Mouse (Mus musculus) layer of hippocampus, postnatal 36 days (tissue): ENCODE results near the gene Mybph. TPM values are rescaled to one million over a fixed set of nuclear protein-coding genes. Genes with fewer than 3 reads are reported as not detected.

Experiments used
- DNase-seq, 2 experiments: peaks; one replicate each; pipeline ENCODE4 v3.0.0; 2022
- total RNA-seq, 2 experiments: library from RNA; stranded (reverse); gene quantifications; 2 replicates each; pipeline ENCODE4 v1.2.3; 2021

Gene Mybph
- total RNA-seq, 2 experiments from 2014 or later, result 0.28 to 0.30 TPM

DNA sequence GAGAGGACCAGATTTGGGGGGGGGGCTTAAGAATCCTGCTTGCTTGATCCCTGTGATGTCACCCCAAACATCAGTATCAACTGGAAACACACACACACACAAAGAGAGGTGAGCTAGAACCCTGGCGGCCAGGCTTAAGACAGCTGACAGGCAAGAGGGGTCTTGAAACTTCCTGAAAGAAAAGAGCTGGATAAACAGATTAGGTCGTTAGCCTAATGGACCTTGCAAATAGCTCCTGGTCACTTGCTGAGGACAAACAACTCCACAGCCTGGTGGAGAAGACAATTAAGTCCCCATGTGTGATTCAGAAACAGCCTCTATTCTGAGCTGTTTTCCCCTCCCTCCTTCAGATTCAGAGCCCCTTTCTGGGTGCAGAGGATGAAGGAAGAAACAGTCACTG, 18.4 kb downstream of the Mybph start:
- DNase-seq, result no peak

DNA sequence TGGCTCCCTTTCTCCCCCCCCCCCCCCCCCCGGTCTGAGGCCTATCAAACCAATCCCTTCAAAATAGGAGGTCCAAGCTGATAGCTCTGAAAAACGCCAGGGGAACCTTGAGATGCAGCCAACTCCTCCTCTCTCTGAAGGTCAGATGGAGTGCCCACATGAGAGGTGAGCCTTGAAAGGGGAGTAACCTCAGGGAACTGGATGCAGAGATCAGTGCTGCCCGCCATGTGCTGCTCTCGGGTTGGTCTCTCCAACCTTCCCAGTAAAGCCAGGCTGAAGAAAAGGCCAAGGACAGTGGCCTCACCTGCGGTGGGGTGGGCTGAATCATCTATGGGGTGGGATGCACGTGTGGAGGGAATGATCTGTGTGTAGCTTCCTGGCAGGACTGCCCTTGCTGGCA, 19.1 kb downstream of the Mybph start:
- no peak for DNase-seq

DNA sequence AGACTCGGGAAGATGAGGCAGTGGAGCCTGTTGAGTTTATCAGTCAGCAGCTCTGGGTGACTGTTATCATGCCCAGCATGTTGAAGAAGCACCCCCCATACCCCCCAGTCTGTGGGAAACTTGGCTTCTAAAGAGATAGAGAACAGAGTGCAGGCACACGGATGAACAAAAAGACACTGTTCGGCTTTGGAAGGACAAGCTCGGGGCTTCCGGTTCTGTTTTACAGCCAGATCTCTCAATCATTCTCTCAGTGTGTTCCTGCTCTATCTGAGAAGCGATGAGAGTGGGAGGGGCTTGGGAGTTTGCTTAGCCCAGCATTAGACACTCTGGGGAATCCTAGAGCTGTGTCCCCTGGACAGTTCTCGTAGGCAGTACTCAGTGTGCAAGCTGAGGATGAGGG, 20.2 kb downstream of the Mybph start:
- no peak for DNase-seq

DNA sequence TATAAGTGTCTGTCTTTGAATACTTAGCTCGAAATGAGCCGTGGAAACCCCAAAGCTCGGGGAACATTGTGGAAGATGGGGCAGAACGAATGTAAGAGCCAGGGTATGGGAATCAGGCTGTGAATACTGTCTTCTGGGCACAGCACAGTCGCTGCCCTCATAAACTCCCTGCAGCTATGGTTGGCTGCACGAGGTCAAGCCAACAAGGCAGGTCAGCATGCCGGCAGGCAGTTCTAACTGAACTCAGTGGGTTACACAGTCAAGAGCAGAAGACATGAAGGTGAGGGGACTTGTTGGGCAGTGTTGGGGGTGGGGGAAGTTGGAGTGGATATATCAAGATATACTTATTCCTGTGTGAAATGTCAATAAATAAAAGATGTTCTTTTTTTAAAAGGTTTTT, 21.8 kb downstream of the Mybph start:
- DNase-seq, result no peak

DNA sequence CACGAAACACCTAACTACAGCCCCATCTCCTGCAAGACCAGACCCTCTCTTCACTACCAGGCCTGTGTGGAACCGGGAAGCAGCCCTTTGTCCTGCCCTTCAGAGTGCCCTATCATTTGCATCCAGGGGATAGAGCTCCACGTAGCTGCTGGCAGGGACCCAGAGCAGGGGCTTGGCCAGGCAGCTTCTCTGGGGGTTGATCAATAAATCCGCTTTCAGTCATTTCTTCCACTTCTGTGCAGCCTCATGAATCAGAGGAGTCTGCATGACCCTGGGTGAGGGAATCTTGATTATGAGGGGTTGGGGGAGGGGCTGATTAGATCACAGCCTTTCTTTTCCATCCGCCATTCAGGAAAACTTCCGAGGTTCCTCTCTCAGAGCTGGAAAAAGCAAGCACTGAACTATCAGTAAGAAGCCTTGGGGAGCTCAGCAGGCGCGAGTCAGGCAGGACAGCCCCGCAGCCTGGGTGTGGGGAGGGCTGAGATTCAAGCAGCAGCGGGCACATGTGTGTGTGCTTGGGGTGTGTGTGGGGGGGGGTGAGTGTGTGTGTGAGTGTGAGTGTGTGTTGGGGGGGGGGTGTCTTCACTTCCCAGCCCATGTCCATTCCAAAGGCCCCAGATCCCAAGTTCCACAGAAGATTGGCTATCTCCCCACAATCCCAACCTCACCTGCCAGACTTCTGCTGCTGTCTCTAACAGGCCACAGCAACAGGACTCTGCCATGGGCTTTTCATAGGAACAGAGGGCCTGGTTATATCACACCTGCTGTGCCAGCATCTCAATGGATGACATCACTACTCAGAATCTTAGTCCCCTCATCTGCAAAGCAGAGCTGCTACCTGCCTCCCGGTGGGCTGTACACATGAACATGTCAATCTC, 22.7 kb downstream of the Mybph start:
- DNase-seq, result no peak

DNA sequence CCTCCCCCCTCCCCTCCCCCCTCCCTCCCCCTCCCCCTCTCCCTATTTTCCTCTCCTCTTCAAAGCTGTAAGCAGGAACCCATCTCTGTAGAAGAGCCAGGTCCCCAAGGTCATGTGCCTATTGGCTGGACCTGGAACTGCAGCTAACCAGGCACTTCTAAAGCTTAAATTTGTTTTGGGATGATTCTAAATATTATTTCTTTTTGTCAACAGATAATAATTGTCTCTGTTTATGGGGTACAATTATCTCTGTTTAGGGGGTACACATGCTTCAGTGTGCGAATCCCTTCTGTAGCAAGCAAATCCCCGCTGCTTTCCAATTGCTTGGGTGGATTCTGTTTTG, 23.4 kb downstream of the Mybph start:
- no peak for DNase-seq

DNA sequence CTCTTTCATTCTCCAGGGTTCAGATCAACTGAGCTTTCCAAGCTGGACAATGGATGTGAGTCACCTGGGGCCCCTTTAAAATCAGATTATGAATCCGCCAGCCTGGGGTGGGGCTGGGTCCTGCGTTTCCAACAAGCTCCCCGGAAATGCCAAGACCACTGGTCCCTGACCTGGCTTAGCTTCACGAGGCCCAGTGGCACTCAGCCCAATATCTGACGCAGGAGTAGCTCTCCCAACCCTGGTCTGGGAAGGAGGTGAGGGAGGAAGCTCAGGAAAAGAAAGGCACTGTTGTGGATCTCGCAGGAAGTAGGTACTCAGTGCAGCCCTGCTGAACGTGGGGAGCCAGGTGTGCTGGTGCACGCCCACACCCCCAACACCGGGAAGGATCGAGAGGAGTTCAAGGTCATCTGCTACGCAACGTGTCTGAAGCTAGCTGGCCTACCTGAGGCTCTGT, 23.8 kb downstream of the Mybph start:
- DNase-seq, result no peak

DNA sequence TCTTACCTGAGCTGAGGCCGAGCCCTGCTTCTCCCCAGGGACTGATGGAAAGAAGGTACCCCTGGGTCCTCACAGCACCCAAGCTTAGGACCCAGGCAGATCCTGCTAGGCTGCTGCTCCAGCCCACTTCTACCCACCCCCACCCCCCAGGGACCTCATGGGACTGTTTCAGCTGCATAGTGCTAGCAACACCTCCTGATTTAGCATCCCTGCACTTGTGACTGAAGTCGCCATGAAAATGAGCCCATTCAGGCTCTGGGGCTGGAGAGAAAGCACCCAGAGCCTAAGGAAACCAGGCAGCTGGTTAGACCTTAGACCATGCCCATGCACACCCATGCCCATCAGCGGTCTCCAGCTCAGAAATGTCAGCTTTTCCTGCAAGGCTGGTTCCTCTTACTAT, 24.7 kb downstream of the Mybph start:
- no peak for DNase-seq

DNA sequence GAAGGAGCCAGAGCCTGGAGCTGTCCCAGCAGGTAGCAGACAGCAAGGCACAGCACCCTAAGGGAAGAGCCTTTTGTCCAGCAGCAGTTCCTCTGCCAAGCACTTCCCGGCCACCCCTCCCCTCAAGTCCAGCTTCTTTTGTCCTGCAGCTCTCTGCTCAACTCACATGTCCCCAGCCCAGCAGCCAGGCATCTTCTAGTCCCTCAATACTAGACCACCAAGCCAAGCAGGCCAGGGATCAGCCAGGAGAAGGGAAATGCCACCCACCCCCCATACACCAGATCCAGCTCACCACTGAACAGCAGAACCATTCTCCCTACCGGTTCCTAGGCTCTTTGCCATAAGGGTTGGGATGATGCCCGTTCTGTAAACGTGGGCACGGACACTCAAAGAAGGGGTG, 26.4 kb downstream of the Mybph start:
- DNase-seq, result no peak

DNA sequence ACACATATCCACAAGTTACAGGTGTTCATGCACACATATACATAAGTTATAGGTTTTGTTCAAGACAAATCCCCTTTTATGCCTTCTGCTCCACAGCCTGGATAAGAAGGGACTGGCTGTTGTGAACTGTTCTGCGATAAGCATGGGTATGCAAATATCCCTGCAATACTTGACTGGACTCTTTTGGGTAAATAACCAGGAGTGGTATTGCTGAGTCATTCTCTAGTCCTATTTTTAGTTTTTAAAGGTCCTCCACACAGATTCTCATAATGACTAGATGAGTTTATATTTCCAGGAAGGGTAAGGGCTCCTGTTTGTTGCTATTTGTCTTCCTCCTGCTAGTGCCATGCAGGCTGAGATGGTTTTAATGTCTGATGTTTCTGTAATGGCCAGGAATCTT, 27.9 kb downstream of the Mybph start:
- no peak for DNase-seq

DNA sequence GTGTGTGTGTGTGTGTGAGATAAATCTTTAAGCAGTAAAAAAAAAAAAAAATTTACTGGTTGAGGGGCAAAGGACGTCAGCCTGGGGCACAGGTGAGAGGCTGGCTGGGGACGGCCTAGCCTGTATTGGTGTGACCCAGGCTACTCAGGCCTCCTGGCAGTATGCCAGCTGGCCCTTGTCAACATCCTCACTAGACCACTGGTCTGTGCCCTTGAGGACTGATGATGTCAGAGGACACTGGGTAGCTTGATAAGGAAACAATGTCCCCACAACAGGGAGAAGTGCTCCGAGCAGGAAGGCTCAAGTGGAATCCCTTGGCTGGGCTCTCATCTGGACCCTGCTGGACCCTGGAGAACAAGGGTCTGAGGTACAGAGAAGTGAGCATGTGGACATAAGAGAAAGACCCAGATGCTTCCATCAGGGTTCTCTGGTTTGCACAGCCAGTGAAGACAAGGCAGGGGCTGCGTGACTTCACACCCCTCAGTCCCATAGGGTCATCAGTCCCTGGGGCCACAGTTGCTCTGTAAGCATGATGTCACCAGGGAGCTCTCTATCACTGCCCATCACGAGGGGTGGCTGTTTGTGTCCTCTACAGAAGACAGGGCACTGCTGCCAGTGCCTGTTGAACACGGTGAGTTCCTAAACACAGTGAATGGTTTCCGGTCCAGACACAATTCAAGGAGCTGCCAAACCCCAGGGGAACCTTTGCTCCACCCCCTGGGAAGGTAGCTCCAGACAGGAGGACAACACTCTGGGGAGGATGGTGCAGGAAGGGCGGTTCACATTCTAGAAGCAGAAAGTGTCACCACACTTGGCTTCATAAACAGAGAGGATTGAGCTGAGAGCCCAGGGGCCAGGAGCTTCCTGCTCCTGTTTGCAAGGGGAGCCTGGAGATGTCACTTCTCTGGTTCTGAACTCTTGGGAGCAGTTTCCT, 29.1 kb downstream of the Mybph start:
- DNase-seq, result no peak

DNA sequence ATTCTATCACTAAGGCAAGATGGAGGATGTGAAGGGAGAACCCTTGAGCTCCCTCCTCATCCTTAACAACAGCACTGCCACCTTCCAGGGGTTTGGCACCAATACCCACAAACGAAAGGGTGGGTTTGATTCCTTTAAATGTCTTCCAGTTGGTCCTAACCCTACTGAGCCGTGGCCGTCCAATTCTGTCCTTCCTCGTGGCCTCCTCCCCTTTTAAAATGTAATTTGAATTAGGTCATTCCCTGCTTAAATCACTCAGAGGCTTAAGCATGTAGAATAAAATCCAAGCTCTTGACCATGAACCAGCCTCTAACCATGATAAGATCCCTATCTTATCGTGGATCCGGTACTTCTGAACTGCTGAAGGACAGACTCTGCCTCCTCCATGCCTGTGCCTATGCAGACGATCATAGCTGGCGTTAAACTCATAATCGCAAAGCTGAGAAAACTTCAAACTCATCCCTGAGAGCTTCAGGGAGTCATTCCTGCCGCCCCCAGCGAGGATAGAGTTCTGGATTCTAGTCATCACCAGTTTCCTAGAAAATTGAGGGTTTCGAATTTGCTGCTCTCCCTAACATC, 31.5 kb downstream of the Mybph start:
- no peak for DNase-seq

DNA sequence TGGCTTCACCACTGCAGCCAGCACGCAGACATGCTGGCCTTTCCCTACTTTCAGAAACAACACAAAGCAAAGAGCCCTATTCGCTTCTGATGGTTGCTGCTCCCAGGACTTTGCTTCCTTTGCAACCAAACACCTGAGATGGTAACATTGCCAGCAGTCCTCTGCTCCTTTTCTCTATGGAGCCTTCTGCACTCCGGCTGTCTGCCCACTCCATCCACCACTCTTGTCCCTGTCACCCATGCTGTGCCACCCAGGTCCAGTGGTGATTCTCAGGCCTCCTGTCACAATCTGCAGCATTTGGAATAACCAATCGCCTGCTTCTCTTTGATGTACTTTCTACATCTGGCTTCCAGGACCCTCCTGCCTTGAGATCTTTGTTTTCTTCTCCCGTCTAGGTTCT, 32.1 kb downstream of the Mybph start:
- DNase-seq, result no peak

DNA sequence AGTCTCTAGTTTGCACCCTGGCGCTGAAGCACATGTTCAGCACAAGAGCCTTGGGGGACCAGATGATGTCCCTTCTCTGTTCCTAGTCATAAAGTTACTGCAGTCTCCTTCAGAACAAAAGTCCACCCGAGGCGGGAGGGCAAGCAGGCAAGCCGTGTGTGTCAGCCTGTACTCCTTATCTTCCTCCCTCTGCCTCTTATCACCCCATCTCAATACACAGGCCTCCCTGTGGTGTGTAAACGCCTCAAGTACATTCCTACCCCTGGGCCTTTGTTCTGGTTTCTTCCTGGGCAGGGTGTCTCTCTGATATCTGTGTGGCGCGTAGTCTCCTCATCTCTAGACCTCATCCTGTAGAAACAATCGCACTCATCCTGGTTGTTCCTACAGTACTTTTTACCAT, 33.5 kb downstream of the Mybph start:
- no peak for DNase-seq

DNA sequence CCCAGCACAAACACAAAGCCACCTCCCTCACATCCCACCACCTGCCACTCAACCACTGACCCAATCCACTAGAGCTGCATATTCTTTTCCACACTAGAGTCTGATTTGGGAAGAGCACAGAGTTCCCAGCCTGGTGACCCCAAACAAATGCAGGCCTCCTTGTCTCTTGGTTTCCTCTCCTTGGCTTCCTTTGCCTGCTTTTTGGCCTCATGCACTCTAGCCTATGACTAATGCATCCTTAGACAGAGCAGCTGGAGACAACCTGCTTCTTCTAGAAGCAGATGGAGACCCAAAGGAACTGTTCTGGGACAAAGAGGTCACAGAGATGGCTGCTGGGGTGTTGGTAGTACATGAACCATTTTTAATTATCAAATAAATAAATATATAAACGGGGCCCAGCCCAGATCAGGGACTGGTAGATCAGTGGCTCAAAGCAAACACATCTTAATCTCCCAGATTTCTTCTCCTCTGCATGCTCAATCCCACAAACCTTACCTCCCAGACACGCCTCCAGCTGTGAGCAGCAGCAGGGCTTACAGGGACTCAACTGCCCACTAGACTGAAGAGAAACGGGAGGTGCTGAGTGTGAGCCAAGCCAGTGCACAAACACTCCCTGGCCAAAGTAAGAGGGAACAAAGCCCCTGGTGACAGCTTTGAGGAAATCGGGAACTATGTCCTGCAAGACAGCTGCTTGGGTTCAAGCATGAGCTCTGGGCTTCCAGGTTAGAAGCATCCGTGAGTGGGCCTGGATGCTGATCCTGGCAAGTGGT, 36.7 kb downstream of the Mybph start:
- DNase-seq, result no peak

DNA sequence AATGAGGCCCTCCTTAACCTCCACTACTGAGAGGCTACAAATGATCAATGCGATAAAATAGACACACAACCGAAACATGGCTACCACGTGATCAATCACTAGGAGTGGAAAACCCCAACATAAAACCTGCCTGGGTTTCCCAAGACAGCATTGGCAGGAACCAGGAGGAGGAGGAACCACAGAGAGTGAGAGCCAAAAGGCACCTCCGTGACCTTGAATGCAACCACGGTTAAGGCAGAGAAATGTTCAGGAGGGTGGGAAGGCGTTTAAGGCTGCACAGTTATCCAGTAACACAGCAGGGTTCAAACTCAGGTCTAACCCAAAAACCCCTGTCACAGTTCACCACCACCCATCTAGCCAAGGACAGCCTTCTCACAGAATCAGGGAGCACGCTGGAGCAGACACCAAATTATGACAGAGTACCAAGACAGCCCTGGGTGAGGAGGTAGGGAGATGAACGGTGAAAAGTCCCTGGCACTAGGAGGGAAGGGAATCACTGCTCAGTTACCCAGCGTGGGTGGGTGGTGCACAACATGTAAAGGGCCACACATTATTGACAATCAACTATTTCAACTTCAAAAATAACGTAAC, 37.5 kb downstream of the Mybph start:
- DNase-seq, result no peak

DNA sequence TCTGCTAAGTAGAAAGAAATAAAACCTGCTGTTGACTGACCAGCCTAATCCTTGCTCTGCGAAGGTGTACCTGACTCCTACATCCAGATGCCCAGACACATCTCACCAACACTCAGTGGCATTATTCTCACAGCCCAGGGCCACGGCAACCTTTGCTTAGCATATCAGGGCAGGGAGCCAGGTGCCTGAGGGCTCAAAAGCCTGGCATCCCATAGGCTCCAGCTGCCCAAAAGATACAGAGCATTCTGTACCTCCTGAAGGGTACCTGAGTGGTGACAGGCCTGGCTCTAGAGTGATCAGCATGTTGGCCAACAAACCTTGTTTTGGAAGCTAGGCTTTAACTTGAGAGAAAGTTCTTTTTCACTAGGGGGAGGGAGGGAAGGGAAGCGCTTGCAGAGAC, 38.0 kb downstream of the Mybph start:
- DNase-seq, result no peak

DNA sequence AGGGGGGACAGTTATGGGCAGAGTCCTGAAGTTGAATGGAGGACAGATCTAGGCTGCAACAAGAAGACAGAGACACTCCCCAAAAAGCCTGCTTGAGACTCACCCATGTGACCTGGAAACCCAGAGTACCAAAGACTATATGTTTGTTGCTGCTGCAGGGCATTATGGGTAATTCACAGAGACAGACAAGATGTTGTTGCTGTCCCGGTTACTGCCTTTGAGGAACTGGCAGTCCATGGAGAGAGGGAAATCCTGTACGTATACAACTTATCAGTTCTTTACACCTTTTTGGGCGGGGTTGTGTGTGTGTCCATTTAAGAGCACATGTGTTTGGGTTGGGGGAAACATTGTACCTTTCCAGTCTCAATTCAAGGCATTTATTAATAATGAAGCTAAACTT, 38.4 kb downstream of the Mybph start:
- DNase-seq, result no peak

DNA sequence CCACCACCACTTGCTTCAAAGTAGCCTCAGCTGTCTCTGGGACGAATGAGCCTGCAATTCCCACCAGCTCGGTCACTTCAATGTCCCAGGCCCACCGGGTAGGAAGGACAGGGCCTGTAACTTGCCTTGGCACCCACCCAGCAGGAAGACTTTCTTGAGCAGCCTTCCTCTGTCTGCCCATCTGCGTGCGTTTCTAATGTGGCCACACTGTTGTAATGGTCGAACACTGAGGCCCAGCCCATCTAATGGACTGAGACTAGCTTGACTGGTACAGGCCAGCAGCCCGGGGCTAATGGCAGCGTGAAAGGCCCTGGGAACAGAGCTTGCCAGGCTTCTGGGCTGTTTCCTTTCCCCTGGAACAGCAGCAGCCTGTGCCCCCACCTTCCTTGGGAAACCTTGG, 39.1 kb downstream of the Mybph start:
- DNase-seq, result no peak

DNA sequence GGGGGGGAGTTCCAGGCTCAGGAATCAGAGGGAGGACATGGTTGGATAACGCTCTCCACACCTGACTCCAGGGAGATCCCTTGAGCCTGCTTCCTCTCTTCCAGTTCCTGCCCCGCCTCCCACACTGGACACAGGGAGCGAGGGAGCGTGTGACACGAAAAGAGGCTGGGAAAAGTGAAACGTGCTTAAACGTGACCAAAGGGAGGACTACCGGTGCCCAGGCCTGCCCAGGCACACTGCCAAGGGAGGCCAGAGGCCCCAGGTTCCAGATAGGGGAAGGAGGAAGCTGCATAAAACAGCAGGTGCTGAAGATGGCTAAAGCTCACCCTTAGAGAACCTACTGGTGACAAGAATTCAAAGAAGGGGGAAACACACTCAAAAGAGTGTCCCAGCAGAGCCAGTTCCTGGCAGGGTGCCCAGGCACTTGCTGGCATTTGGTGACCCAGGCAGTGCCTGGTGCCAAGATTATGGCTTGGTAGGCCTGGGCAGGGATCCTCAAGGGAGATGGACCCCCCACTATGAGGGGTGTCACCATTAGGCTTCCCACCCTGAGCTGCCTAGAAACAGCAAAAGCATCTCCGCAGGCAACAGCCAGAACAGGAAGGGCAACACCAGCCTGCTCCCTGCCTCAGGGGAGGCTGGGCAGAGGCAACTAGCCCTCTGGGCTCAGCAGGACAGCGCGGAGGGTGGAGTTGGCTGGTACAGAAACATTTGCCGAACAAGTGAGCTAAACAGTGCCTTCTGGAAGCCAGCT, 39.7 kb downstream of the Mybph start:
- DNase-seq, result peak; percentile 77 to 80
